Mouse (Mus musculus): ENCODE data around the gene Aldh8a1.

The Aldh8a1 gene

DNA sequence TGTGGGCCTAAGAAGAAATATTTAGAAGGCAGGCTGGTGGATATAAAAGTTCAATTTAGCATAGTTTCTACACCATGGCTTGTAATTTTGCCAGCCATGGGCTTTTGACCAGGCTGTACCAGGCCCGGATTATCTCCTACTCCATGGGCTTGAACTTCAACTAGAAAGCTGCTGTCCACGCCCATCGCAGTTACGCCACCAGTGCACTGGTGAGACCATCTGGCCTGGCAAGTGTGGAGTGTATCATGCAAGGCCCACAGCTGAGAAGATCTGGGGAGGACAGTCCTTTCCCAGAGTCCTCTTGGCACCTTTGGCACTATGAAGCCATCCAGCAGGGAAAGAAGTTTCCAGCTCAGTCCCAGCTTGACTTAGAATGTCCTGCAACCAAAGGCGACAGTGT is 39.1 kb downstream of the Aldh8a1 start:
- peak; percentile 27 for DNase-seq (ENCODE audit: low read depth)

DNA sequence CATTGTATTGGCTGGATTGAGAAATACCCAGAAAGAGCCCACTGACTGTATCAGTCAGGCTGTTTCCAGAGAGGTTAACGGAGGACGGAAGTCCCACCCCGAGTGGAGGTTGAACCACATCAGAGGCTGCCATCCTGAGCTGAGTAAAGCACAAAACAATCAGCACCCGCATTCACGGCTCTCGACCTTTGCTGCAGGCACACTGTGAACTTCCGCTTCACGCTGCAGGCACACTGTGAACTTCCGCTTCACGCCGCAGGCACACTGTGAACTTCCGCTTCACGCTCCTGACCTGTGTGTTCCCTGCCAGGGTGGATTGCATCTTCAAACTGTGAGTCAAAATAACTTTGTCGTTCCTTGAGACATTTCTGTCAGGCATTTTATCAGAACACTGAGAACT is 42.1 kb downstream of the Aldh8a1 start:
- no peak for DNase-seq (ENCODE audit: low read depth)

DNA sequence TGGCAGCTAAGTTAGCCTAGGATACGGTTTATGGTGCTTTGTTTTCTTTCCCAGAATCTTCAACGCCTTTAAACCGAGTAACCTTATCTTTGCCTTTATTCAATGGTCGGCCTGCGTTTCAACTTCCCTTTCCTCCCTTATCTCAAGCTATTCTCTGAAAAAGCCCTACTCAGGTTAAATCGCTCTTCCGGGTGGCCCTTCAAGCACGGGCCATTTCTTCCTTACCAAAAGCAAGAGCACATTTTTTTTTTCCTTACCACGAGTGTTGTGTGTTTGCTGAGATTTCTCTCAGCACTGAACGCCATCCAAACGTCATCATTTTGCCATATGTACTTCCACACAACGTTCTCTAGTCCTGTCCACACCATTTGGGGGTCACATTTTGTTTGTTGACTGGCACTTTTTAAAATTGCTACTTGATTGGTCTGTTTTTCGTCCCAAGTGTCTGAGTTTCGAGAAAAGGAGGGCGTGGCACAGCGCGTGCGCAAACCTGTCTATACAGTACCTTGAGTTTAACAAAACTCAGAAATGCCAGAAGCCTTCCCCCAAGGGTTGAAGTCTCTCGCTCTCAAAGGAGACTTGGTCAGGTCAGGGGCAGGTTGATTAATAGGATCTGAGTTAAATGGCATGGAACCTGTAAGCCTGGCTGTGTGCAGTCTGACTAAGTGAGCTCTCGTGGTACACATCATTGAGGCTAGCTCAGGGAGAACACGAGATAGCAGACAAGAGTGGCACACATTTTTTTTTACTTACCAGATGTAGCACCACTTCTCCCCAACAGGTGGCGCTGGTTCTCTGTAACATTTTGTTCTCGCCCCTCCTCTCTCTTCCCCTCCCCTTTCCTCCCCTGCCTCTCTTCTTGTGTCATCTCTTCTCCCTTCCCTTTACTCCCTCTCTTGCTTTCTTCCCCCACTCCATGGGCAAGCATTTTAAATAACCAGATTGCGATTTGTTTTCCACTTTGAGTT is 43.6 kb downstream of the Aldh8a1 start:
- peak; percentile 27 for DNase-seq (ENCODE audit: low read depth)

DNA sequence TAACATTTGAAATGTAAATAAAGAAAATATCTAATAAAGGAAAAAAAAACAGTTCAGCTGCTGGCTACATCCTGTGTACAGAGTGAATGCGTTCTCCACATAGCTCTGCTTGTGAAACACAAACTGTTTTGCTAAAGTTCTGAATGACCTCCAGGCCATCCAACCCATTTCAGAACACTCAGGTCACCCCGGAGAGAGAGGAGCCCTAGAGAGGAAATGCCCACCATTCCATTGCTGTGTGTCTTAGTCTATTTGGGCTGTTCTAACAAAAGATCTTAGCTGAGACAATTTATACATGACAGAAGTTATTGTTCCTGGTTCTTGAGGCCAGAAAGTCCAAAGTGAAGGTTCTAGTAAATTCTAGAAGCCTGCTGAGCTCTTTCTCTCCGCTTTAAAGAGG is 49.4 kb downstream of the Aldh8a1 start:
- DNase-seq (ENCODE audit: low read depth) = peak; percentile 41

DNA sequence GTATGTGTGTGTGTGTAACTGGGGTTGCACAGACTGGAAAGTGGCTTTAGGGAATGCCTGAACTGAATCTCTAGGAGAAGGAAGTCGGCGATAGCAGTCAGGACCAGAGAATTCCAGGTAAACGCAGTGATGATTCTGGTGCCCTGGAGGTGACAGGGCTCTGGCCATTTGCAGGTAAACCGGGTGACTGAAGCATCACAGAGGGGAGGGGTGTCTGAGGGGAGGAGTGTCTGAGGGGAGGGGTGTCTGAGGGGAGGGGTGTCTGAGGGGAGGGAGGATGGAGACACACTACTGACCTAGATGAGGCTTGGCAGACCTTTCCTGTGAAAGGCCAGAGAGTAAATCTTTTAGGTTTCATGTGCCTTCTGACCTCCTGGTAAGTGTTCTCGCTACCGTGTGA is 50.9 kb downstream of the Aldh8a1 start:
- no peak for DNase-seq (ENCODE audit: low read depth)

DNA sequence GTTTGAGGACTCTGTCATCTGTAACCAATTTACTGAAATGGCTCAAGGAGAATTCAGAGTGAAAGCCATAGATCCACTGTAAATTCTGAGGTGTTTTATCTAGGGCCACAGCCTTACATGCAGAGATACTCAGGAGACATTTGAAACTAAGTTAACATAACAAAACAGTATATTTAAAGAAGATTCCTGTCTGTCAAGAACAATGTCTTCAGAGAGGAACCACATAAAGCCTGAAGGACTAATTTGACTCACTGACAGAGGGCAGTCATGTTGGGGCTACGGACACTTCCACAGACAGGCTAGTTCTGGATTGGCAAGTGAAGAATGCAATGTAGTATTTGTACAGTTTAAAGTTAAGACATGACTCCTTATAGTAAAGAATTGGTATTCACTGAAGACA is 62.2 kb downstream of the Aldh8a1 start:
- DNase-seq (ENCODE audit: low read depth) = no peak

DNA sequence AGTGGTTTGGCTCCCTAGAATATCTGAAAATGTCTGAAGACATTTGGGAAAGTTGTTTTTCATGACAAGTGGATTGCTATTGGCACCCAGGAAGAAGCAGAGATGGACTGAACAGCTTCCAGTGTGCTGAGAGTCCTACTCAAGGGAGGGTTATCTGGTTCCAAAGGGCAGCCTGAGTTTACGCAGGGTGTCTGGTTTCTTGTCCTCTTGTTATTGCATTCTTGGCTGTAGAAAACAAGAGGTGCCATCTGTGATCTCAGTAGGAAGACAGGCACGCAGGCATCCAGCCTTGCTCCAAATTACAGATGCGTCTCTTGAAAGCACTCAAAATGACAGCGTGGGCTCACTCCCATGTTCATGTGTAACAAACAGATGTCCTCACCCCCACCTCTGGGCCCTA is 63.9 kb downstream of the Aldh8a1 start:
- no peak for DNase-seq (ENCODE audit: low read depth)

DNA sequence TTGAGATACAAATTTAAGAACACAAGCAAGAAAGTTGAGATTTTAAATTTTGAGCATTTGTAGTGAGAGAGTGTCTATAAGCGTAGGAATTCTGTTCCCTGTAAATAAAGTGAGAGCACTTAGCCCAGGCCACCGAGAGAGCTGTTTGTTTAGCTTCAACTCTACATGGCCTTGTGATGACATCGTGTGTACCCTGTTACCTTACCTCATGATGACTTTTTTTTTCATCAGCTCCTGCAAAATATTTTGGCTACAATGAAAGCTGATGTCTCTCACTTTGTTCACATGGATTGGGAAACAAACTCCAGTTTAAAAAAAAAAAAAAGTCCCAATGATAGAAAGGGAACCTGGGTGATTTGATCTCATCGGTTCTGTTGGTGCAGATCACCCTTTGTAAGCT is 64.6 kb downstream of the Aldh8a1 start:
- no peak for DNase-seq (ENCODE audit: low read depth)

DNA sequence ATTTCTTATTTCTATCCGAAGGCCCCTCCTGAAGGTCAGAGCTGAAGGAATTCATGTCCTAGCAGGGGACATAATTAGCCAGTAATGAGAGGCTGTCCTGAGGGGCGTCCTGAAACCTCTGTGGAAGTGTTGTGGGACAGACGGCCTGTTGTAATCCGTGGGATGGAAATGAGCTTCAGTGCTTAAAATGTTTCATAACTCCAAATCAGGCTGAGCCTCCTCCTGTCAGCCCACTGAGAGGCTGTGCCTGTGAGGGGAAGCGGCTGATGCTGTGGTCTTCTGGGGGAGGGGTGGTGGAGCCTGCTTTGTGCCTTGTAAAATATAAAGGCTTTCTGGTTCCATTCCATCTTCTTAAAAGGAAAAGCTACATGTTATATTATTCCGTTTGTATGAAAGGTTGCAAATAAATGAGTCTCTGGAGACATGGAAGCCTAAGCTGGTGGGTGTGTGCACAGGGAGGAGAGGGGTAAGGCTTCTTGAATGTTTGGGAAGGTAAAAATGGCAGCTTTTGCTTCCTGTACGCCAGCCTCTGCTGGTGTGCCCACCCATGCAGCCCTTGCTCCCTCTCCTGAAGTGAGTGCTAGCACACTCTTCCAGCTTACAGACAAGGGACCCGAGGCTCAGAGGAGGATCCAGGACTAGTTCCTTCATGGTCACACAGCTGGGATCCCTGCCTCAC is 66.7 kb downstream of the Aldh8a1 start:
- DNase-seq (ENCODE audit: low read depth) = no peak

DNA sequence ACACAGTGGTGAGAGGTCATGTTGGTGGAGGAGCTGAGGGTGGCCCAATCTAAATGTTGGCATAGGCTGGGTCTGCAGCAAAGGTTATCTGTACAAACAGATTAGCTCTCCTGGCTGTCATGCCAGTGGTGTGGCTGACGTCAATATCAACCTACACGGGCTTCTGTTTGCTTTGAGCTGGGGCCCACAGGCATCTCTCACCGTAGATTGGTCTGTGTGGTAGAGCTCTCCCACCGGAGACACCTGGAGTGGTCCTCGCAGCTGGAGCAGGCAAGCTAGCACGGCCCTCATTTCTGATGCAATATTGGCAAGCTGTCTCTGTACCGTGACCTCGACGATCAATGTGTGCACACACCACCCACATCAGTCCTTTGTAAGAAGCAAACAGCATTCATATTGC is 67.3 kb downstream of the Aldh8a1 start:
- no peak for DNase-seq (ENCODE audit: low read depth)
